In the genomic region with DNA sequence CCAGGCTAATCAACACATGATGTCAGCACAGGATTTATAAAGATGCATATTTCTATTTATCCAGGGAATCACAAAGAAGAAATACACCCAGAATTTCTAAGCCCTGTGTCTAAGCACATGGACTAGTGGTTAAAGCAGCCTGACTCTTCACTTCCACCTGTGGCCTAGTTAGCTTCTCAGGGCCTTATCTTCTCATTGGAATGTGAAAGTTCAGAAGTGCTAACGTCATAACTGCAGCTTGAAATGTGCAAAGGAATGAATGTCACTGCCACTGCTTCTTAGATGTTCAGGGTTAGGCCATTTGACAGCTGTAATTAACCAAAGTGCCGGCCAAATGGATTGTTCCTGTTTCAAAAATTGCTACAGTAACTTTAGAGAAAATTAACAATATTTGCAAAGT, we compare ENCODE assay signal across 21 mouse cellular contexts. TPM values are rescaled to one million over a fixed set of nuclear protein-coding genes. Genes with fewer than 3 reads are reported as not detected.
"Had no signal": no experiment of that assay in that cellular context is flagged by ENCODE, and none has a peak within 500 bp of the region (broad histone marks: within the 10 kb centered on the region; RNA-seq: fewer than 3 reads in every experiment).

No protein-coding gene starts in this region.

- ATAC-seq: liver, embryonic 12.5 days; midbrain, embryonic 16.5 days had no signal

- DNase-seq: lung, adult 2 months; lung, postnatal 14 days; midbrain, embryonic 14.5 days; retina, postnatal 1 day; right cerebral cortex, adult 18-20 months; right cerebral cortex, postnatal 25 days; right cerebral cortex, postnatal 4 days; spleen, adult 18-20 months; thymus, postnatal 25 days; thymus, postnatal 4 days had no signal

- H3K36me3 ChIP-seq: liver, embryonic 12.5 days; lung, embryonic 15.5 days; midbrain, embryonic 10.5 days; midbrain, embryonic 12.5 days; neural tube, embryonic 13.5 days; neural tube, embryonic 15.5 days; stomach, embryonic 15.5 days had no signal

- H3K27ac ChIP-seq: liver, embryonic 12.5 days; liver, embryonic 14.5 days; lung, embryonic 15.5 days; midbrain, embryonic 10.5 days; midbrain, embryonic 12.5 days; neural tube, embryonic 13.5 days; neural tube, embryonic 15.5 days; stomach, embryonic 15.5 days; stomach, postnatal 0 days had no signal

- H3K9me3 ChIP-seq: lung, embryonic 15.5 days; midbrain, embryonic 12.5 days; neural tube, embryonic 13.5 days; neural tube, embryonic 15.5 days; stomach, embryonic 15.5 days had no signal

- H3K4me1 ChIP-seq: stomach, embryonic 15.5 days had no signal

- H3K9ac ChIP-seq: liver, embryonic 12.5 days; liver, embryonic 14.5 days; lung, embryonic 15.5 days; midbrain, embryonic 12.5 days; neural tube, embryonic 13.5 days; neural tube, embryonic 15.5 days; stomach, embryonic 15.5 days had no signal

- H3K4me3 ChIP-seq: liver, embryonic 12.5 days; lung, embryonic 15.5 days; midbrain, embryonic 10.5 days; midbrain, embryonic 12.5 days; myocyte; neural tube, embryonic 13.5 days; neural tube, embryonic 15.5 days; stomach, embryonic 15.5 days had no signal

- H3K27me3 ChIP-seq: lung, embryonic 15.5 days; neural tube, embryonic 13.5 days; stomach, embryonic 15.5 days had no signal

- H3K4me2 ChIP-seq: liver, embryonic 12.5 days; lung, embryonic 15.5 days; midbrain, embryonic 12.5 days; neural tube, embryonic 13.5 days; neural tube, embryonic 15.5 days; stomach, embryonic 15.5 days had no signal

RNA-seq across cellular contexts. Expression of gene Trim7, which starts 4.3 kb away (rescaled TPM):
- polyA plus RNA-seq: liver, embryonic 12.5 days had no signal
